Mouse (Mus musculus) ES-E14 (cell line): ENCODE measurements at regions not wholly inside any gene's neighbourhood (a gene's known extent, or its start where the extent isn't known, plus 50 kb on each side); places are given as distances from the start of the nearest gene placed in this dataset.

Source experiments
- CHD2 ChIP-seq: IDR thresholded peaks from 2 replicates; pipeline ENCODE4 v1.6.1; 2014; ENCODE audit warnings: mild to moderate bottlenecking, low read depth, low read length, inconsistent platforms
- HCFC1 ChIP-seq: IDR thresholded peaks from 2 replicates; pipeline ENCODE4 v1.6.1; 2012; ENCODE audit warnings: low read length, inconsistent platforms, borderline replicate concordance; ENCODE audit not compliant: insufficient read depth
- MAFK ChIP-seq: IDR thresholded peaks from 2 replicates; pipeline ENCODE4 v1.6.1; 2014; ENCODE audit warnings: mild to moderate bottlenecking, low read depth, low read length, inconsistent platforms; ENCODE audit not compliant: insufficient read depth
- ZC3H11A ChIP-seq: IDR thresholded peaks from 2 replicates; pipeline ENCODE4 v1.6.1; 2012; ENCODE audit warnings: low read depth, mild to moderate bottlenecking, inconsistent platforms, low read length, borderline replicate concordance
- ZNF384 ChIP-seq: IDR thresholded peaks from 2 replicates; pipeline ENCODE4 v1.6.1; 2012; ENCODE audit warnings: low read depth, low read length, inconsistent platforms

DNA sequence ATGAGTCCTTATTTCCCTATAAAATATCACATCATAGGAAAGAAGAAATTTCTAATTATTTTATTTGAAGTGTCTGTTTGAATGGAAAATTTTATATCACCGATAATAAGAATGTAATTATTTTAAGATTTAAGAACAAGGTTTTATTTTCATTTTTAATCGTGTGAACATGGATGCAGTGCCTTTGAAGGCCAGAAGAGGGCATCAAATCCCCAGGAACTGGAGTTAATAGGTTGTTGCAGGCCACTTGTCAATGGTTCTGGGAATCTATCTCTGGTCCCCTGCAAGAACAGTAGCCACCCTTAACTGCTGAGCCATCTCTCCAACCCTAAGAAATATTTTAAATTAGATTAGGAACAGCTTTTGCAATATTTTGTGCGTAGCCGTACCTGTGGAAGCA is 66.5 kb upstream of the 4933415F23Rik start:
- peak; percentile 37; the same call in 1 of the 2 replicates for TF ChIP-seq ZC3H11A
- TF ChIP-seq MAFK = no peak
- no peak for TF ChIP-seq CHD2
- TF ChIP-seq ZNF384 = no peak
- TF ChIP-seq HCFC1 = no peak
